Mouse (Mus musculus): ENCODE results near the gene Myo15. TPM values are rescaled to one million over a fixed set of nuclear protein-coding genes. Genes with fewer than 3 reads are reported as not detected.

The Myo15 gene
- polyA plus RNA-seq, 1 experiment = not detected

DNA sequence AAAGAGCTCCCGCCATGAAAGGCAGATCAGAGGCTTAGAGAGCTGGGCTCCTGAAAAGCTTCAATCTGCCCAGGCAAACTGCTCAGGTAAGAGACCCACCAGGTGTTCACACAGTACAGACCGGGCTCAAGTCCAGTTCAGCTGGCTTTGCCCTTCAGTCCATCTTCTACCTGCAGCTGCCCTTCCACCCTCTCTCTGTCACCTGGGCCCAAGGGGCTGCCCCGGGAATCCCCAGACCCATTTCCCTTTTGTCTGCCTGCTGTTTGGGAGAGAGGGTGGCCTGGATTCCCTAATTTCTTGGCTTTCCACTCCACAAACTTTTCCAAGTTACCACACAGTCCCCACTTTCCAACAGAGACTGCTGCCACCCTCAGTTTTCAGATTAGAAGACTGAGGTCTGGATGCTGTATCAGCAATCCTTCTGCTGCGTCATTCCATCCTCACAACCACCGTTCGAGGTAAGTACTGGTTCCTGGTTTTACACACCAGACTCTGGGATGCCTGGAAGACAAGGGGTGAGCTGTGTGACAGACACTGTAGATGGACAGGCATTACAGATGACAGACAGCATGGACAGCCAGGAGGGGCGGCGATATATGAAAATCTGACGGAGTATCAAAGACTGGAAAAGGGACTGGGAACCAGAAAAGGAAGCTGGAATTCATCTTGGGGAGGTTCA is 67.2 kb downstream of the Myo15 start, which contains the start of gene Alkbh5:
Gene Alkbh5 (plus strand): TSS at position 202 of the 679 bp plus-strand sequence.
- no peak for TF ChIP-seq GATA1 (IDR thresholded peaks at IDR 0.05; ENCODE audit: low read length)

DNA sequence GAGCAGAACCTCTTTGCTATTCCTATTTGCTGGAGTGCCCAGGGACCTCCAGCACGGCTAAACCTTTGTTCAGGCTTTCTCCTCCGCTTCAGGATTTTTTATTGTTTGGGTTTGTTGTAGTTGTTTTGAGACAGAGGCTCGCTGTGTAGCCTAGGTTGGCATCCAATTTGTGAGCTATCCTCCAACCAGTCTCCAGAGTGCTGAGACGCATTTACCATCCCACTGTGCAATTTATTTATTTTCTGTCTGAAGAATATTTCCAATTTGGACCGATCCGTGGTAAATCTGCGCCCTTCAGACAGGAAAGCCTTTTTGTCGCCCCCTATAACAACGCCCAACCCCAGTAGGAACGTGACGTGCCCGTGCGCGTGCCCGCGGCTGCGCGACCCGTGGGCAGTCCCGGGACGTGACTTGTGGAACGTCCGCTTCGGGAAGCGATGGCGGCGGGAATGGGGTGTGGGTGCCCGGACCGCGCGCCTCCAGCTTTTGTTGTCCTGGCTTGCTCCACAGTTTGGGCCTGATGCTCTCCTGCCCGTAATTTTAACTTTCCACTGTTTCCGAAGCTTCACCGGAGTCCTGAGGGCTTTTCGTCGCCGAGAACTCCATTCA is 67.8 kb downstream of the Myo15 start:
- TF ChIP-seq GATA1 (IDR thresholded peaks at IDR 0.05; ENCODE audit: low read length) = no peak

DNA sequence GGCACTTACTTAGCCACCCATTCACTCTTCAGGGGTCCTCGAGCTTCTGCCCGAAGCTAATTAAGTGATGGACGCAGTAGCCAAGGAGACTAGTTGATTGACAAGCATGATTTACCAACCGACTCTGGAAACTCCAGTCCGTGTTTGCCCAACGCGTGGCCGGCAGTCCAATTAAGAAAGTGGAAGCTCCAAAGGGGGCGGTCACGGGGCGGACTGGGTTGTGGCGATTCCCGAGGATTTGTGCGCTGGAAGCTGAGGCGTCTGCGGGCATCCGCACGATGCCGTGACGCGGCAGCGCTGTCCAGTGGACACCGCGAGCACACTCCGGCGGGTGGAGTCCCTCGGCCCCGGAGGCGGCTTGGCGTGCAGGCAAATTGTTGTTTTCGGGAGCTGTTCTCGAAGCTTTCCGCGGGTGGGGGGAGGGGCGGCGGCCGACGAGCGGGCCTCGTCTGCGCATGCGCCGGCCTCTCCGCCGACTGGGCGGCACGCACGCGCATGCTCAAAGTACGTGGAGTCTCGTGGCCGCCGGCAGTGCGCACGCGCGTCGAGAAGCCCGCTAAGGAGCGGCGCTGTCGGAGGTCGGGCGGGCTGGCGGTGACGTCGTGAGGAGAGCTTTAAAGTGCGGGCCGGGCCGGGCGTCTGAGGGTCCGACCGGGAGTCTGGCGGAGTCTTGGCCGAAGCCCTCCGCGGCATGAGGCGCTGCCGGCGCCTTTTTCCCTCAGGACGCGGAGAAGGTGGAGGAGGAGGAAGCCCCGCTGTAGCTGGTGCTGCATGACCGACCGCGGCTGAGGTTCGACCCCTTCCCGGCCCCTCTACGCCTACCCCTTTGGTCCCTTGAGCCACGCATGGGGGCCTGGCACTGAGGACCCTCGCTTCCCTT is 68.6 kb downstream of the Myo15 start:
- TF ChIP-seq GATA1 (IDR thresholded peaks at IDR 0.05; ENCODE audit: low read length) = no peak

DNA sequence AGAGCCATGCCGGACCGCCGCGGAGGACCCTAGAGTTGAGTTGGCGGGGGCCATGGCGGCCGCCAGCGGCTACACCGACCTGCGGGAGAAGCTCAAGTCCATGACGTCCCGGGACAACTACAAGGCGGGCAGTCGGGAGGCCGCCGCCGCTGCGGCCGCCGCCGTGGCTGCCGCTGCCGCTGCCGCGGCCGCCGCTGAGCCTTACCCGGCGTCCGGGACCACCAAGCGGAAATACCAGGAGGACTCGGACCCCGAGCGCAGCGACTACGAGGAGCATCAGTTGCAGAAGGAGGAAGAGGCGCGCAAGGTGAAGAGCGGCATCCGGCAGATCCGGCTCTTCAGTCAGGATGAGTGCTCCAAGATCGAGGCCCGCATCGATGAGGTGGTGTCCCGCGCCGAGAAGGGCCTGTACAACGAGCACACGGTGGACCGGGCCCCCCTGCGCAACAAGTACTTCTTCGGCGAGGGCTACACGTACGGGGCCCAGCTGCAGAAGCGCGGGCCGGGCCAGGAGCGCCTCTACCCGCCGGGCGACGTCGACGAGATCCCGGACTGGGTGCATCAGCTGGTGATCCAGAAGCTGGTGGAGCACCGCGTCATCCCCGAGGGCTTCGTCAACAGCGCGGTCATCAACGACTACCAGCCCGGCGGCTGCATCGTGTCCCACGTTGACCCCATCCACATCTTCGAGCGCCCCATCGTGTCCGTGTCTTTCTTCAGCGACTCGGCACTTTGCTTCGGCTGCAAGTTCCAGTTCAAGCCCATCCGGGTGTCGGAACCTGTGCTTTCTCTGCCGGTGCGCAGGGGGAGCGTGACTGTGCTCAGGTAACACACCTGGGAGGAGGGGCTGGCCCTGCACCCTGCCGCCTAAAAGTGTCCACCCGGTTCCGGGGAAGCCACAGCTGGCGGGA is 69.5 kb downstream of the Myo15 start:
- no peak for TF ChIP-seq GATA1 (IDR thresholded peaks at IDR 0.05; ENCODE audit: low read length)

DNA sequence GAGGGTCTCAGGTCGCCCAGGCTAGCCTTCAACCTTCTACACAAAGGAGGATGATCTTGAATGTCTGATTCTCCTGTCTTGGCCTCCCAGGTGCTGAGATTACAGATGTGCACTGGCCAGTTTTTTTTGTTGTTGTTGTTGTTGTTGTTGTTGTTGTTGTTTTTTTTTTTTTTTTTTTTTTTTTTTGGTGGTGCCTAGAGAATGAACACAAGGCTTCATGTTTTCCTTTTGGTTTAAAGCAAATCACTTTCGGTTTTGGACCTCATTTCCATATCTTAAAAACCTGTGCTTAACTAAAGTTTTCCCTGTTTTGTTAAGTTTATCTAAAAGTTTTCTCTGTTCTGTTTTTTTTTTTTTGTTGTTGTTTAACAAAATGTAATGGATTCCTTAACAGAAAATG is 70.4 kb downstream of the Myo15 start:
- no peak for TF ChIP-seq GATA1 (IDR thresholded peaks at IDR 0.05; ENCODE audit: low read length)

DNA sequence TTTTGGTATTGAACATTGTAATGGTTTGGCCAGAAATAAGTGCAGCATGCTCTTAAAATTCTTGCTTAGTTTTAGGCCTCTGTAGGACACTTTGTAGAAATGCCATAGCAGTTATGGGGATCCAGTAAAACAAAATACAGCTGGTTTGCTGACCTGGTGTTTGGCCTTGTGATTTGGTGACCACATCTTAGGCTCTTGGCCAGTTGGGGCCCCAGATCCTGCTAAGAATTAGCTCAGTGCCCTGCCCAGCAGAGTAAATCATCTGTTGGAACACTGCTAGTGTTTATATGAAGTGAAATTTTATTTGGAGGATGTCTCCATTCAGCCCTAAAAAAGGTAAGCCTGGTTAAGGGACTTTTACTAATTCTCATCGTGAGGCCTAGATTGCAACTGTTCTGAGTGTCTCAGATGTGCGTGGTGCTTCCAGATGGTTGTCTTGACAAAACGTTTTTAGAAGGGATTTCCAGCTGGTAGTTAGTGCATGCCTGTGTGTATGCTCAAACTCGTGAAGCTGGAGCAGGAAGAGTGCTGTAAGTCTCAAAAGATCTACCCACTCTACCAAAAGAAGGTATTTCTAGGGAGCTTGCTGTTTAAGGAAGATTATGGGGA is 71.0 kb downstream of the Myo15 start:
- TF ChIP-seq GATA1 (IDR thresholded peaks at IDR 0.05; ENCODE audit: low read length) = no peak

DNA sequence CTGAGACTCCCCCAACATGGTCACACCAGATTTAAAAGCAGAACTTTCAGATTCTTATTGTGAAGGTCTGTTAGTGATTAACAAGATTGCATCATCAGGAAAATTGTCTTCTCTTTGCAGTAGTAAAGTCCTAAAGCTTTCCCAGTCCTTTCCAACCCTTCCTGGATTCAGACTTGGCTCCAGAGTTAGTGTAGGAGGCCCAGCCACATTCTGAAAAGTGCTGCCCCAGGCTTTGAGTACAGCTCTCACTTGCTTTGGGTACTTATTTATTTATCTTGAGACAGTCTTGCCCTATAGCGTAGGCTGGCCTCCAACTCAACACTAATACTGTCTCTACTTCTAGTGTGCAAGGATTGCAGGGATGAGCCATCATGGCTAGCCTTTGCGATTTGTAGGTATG is 71.6 kb downstream of the Myo15 start:
- no peak for TF ChIP-seq GATA1 (IDR thresholded peaks at IDR 0.05; ENCODE audit: low read length)

DNA sequence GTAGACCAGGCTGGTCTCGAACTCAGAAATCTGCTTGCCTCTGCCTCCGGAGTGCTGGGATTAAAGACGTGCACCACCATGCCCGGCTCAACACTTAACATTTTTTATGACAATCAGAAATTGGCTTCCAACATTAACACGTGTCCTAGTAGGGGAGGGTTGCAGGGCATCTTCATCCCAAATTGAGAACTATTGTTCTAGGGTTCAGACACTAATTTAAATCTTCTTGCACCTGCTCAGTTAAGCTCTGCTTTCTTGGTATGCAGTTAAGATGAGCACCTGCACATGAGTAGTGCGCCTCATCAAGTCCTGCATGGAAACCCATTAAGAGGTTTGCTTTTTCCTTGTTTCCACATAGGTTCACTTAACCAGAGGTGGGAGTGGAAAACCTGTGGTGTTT is 72.7 kb downstream of the Myo15 start:
- TF ChIP-seq GATA1 (IDR thresholded peaks at IDR 0.05; ENCODE audit: low read length) = no peak

DNA sequence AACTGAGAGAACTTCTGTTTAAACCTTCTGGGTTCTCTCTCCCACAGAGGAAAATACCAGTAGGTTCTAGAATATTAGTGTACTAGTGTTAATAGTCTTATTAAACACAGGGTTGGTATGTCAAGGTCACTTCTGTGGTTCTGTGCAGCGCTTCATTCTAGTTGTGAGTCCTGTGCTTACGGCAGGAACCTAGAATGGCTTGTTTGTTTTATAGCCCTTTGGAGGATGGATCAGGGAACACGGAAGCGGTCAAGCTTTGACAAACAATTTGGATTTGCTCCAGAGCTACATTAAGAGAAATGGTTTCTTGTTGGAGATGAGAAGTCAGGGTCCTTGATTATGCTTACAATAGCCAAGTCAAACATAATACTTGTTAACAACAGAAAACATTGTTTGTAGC is 76.3 kb downstream of the Myo15 start:
- TF ChIP-seq GATA1 (IDR thresholded peaks at IDR 0.05; ENCODE audit: low read length) = no peak

DNA sequence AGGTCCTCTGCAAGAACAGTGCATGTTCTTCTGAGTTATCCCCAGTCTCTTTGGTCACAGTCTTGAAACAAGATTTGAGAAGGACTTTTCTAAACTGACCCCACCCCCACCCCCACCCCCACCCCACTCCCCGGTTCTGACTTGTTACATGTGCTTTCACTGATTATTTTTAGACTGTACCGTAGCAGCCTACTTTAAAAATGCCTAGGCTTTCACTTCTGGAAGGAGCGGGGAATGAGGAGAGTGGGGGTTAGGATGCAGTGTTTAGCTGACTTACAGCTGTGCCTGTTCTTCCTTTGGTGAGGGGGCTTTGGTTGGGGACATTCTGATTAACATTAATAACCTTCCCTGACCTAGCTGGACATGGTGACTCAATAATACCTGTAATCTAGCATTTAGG is 79.0 kb downstream of the Myo15 start:
- no peak for TF ChIP-seq GATA1 (IDR thresholded peaks at IDR 0.05; ENCODE audit: low read length)

DNA sequence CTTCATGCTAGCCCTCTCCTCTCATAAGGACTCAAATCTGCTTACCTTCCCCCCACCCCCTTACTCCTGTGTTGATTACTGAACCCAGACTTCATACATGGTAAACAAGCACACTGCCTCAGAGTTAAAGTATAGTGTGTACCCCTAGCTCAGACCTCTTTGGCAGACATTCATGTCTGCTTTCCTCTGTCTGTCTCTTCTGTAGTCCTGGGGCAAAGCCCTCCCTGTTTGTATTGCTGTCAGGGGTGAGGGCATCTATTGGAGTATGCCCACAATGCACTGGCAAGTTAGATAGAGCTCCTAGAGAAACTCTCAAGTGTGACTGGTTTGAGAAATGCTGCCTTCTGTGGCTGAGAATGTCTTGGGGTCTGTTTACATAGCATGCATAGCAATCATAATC is 84.0 kb downstream of the Myo15 start:
- no peak for TF ChIP-seq GATA1 (IDR thresholded peaks at IDR 0.05; ENCODE audit: low read length)

DNA sequence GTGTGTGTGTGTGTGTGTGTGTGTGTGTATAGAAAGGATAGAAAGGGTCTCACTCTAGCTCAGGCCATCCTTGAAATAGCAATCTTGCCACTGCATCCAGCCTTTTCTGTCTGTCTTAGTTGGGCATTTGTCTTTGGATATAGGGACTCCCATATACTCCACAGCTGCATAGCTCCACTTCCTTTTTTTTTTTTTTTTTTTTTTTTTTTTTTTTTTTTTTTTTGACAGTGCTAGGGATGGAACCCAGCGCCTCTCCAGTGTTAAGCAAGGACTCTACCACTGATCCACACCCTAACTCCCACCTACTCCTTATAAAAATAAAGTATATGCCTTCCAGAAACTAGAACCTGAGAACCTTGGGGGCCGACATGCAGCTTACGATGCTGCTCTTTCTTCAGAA is 88.5 kb downstream of the Myo15 start:
- TF ChIP-seq GATA1 (IDR thresholded peaks at IDR 0.05; ENCODE audit: low read length) = no peak

DNA sequence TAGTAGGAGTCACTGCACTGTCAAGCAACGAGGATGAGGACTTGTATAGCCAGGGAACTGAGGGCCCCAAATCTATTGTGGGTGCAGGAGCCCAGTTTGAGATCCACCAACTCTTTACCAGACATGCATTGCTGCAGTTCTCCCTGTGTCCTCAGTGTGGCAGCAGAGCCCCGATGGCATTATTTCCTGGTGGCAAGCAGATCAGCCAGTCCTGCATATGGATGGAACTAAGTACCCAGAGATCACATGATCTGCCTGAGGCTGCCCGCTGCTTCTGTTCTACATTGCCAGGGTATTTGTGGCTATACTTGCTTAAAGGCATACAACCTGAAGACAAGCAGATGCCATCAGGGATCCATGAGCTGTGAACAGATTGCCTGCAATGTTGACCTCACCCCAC is 90.2 kb downstream of the Myo15 start:
- TF ChIP-seq GATA1 (IDR thresholded peaks at IDR 0.05; ENCODE audit: low read length) = no peak

Other genes starting within 250 kb of the Myo15 start
- 403 and 421 TPM in 2 replicates for gene Srebf1, start 246.8 kb upstream of the Myo15 start, polyA plus RNA-seq (2012)
- 38.0 and 41.4 TPM in 2 replicates for gene Tom1l2, start 116.4 kb upstream of the Myo15 start, polyA plus RNA-seq (2012)
- gene Drc3, start 116.0 kb upstream of the Myo15 start, polyA plus RNA-seq (2012) = 0.04 and 0.08 TPM in 2 replicates
- gene Gid4, start 52.2 kb upstream of the Myo15 start, polyA plus RNA-seq (2012) = 11.6 and 11.8 TPM in 2 replicates
- gene Atpaf2, start 50.9 kb upstream of the Myo15 start, polyA plus RNA-seq (2012) = 79.2 and 117 TPM in 2 replicates
- 59.7 and 81.1 TPM in 2 replicates for gene Drg2, start 14.7 kb upstream of the Myo15 start, polyA plus RNA-seq (2012)
- 25.9 and 29.0 TPM in 2 replicates for gene Alkbh5, start 67.0 kb downstream of the Myo15 start, polyA plus RNA-seq (2012)
- gene Llgl1, start 230.4 kb downstream of the Myo15 start, polyA plus RNA-seq (2012) = 18.2 and 24.1 TPM in 2 replicates